Mouse (Mus musculus) granulocyte monocyte progenitor cell, adult 5-6 weeks (primary cell): ENCODE data around the gene Gm11146. TPM values are rescaled to one million over a fixed set of nuclear protein-coding genes. Genes with fewer than 3 reads are reported as not detected.

Source experiments
- ATAC-seq: replicated peaks from 2 replicates; pipeline ENCODE4 v1.8.0; 2016; ENCODE audit warnings: mild to moderate bottlenecking, moderate TSS enrichment, inconsistent platforms; ENCODE audit not compliant: poor library complexity, severe bottlenecking
- total RNA-seq, 2 experiments: library from RNA; stranded (forward) in 1 of 2; stranded (reverse) in 1 of 2; fragments of 200-712, 200-1000 nt in 1 of 2; fragments of >200 nt in 1 of 2; fragmentation: Nextera tagmentation in 1 of 2; gene quantifications; 2 replicates each; pipeline ENCODE4 v1.2.3; 2014 to 2017

The Gm11146 gene
- total RNA-seq, 2 experiments from 2014 or later, result not detected

DNA sequence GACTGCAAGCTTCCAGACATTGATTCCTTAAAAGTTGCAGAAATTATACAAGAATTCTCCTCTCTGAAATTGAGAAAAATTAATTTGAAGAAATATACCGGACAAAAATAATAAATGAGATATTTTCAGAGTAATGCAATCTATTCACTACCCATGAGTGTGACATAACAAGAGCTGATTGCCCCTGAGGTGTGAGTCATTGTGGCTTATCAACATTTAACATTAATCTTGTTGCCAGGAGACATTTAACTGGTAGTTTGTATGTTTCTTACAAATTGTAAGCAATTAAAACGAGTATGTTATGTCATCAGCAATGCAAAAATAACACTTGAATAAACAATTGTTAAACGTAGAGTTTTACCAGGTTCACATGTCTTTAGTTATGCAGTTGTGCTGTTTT, 33.5 kb downstream of the Gm11146 start:
- no peak for ATAC-seq

DNA sequence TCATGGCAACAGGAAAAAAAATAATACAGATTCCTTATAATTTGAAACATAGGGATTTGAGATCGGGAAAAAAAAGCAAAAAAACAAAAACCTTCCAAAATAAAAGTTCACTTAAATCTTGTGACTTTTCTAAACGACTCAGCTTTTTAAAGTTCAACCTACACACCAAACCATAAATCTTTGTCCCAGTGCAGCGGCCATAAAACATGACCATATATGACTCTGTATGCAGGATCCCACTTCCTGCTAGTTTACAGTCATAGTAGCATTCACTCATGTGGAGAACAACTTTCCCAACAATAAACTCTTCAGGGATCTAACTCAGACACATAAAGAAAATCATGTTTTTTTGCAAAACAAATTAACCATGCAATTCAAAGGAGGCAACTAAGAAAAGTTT, 39.0 kb downstream of the Gm11146 start:
- ATAC-seq, result no peak

DNA sequence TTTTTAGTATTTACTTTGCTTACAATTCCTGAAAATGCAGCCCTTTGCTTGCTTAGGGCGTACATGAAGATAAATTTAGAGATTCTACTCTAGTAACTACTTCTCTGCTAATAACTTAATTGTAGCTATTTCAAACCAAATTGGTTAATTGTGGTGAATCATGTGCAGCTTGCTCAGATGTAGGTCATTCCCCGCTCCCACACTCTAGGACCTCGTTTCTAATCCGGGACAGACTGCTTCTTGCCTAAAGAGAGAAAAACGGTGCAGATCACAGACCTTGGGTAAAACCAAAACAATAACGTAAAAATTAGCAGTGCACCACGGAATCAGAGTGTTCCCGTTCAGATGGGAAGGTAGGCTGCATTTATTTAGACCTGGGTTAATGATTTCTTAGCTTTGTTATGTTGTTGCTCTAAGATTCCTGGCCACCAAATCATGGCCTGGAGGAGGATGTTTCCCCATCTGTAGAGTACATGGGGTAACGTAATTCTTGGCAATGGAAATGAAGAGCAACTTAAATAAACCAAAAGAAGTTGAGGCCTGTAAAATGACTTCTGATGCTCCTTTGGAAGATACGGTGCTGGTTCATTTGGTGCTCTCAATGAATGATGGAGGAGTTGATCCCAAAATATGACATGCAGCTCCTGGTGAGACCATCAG, 45.3 kb downstream of the Gm11146 start:
- no peak for ATAC-seq

DNA sequence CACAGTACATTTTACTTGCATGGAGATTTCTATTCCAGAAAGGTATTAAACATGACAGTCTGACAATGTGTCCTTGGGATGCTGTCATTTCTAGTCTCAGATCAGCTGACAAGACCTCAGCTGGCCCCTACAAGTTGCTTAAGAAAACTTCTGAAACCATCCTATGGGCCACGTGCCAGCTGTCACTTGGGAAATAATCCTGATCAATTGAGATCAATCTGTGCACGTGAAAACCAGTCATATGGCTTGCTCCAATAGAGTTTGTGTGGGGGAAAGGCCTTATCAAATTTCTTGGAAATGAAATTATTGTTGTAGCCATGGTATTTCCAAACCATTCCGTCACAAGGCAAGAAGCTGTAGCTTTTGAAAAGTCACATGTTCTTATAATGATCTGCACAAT, 50.8 kb downstream of the Gm11146 start:
- ATAC-seq, result no peak
